Mouse (Mus musculus) embryo, embryonic 9.5 days (tissue): ENCODE data around the gene Nell2.

Source experiments
- DNase-seq: peaks from one replicate; pipeline ENCODE4 v3.0.0-alpha.2; 2017; ENCODE audit errors: extremely low spot score

Gene Nell2

DNA sequence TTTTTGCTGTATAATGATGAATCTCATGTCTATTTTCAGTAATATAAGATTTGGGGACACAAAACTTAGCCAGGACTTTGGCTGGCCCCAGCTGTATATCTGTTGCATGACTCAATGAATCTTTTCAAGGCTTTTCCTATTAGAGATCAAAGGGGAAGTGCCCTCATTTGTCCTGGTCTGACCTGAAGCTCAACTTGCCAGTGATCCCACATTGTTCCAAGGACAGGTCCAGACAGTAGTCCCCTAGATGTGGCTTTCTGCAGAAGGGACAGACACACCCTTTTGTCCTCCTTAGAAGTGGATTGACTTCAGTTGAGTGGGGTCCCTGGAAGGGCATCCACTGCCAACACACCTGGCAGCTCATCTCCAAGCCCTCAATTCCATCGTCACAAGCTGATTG is 173.6 kb downstream of the Nell2 start:
- DNase-seq = no peak

DNA sequence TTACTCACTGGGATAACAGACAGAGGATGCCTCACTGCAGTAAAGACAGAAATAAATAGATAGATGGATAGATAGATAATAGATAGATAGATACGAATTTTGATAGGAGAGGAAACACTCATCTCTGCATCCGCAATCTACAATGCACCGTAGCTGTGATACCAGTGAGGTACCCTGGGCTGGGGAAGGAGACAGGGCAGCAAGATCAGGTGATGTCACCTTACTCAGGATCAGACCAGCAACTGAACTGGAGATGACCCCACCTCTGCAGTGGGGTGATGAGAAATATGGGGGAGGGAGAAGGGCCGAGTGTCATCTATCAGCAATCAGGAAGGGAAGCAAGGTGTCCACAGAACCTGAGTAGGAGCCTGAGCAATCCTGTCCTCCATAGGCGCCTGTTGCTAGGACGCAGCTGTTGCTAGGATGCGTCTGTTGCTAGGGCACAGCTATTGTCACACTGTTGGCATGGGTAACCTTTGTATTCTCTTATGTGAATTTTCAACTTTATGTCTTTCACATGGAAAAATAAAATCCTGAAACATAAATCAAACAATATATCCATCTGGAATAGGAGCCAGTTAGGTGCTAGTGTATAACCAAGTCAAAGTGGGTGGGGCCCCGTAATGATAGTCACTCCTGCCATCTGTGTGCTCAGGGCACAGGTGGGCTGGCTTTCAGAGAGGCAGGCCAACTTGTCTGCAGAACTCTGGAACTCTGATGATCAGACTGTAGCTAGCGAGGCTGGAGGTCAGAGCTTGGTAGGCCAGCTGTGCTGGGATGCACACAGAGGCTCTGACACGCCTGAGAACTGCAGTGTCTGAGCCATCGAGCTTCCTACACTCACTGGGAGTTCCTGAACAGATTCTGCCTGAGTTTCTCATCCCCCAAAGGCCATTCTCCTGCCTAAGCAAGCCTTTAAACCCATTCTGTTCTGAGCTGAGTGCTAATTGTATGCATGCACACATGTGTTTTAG is 193.7 kb downstream of the Nell2 start:
- peak; percentile 2 for DNase-seq

DNA sequence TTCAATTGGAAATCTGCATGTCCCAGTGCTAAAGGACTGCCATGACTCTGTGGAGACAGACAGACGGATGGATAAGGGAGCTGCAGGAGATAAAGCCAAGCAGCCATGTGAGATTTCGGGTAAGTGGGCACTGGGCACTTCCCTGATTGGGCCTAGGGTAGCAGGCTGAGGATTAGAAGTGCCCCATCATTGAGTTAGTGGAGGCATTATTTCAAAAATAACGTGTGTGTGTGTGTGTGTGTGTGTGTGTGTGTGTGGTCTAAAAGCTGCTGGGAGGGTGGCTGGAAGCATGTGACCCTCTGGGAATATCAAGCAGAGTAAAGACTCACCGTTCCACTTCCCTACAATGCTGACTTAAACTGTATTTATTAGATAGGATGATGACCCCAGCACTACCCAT is 195.1 kb downstream of the Nell2 start:
- DNase-seq = no peak

DNA sequence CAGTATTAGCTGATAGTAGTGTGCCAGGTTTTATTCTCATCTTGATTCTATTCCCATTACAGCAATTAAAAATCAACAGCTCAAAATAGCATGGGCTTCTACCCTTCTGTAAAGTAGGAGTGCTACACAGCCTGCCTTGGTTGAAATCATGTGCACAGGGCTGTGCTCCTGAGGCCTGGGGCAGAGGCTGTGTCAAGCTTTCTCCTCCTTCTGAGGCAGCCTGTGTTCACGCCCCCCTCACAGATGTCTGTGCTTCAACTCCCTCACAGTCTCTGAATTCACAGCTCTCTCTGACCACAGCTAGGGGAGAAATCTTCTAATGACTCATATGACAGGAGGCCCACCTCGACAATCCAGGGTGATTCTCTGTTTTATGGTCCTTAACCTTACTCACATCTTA is 197.4 kb downstream of the Nell2 start:
- no peak for DNase-seq

DNA sequence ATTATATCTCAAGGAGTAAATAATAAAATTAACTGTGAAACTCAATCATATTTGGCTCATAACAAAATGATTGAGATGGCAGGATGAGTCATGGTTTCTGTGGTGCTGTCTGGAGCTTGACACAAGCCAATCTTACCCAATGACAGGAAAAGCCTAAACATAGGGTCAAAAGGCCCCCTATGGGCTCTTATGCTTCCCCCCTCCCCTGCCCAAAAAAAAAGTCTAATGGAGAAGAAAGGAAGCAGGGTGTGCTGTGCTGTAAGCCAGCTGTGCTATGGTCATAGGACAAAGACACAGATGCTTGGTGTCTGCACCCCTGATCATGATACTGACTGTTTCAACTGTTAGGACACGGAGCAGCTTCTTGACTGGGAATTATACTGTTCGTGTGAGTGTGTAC is 205.6 kb downstream of the Nell2 start:
- no peak for DNase-seq

DNA sequence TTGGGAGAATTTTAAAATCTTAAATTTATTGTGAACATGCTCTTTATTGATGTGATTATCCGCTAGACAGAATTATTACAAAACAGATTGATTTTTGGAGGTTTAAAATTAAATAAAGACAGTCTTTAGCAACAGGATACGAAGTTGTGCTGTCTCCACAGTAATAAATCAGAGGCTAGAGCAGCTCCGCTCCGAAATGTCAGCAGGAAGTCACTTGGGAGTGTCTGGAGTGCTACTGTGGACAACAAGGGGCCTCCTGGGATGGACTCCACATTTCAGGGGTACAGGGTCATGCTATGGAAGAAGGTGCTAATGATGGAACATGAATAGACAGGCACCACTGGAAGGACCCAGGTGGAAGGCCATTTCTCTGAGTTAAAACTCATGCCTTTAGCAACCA is 211.7 kb downstream of the Nell2 start:
- no peak for DNase-seq

DNA sequence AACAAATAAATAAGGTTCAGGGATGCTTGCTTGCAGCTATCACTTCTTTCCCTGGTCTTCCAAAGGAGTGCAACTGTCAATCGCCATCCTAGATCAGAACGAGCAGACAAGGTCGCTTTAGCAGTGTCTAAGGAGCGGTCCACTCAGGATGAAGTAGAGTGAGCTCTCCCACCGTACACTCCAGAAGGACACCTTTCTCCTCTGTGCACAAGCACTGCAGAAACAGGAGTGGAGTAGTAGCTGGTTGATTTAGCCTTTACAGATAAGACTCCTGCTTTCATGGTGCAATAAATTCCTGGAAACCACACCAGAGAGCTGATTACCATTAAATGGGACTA is 213.6 kb downstream of the Nell2 start:
- DNase-seq = no peak

DNA sequence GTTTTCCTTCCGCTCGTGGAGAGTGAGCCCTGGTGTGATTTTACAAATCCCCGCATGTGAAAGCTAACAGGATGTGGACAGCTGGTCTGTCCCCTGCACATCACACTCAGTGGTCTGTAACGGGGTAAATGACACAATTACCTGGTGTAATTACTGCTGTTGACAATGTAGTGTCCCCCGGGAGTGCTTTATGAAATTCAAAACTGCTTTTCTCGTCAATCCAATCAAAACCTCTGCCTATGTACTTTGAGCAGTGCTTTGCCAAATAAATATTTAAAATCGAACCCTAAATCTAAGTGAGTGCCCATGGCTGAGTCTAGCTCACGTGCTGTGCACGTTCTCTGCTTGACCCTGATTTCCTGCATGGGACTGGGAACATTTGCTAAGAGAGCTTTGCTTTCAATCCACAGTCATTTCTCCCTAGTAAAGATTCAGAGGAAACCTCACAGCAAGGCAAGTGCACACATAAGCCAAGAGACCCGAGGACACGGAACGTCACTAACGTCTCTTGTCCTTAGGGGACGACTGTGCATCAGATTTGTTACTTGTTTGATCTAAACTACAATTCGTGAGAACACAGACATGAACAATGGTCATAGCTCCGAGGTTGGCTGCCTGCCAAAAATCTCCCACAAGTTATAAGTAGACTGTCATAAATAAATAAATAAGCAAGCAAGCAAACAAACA is 214.1 kb downstream of the Nell2 start:
- DNase-seq = no peak

DNA sequence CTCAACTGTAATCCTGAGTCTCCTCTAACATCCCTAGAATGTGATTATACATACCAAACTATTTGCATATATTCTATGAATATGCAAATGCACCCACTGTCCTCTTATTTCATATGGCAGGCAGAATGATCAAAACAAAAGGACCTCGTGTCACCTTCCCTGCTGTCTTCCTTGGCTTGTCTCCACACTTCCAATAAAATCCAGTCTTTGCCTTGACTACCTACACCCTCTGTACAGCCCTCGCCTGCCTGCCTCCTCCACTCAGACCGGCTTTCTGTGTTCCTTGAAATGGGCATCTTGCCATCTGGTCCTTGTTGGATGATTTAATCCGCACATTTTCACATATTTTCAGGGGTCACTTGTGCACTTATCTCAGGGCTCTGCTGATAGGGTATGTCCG is 215.1 kb downstream of the Nell2 start:
- no peak for DNase-seq

DNA sequence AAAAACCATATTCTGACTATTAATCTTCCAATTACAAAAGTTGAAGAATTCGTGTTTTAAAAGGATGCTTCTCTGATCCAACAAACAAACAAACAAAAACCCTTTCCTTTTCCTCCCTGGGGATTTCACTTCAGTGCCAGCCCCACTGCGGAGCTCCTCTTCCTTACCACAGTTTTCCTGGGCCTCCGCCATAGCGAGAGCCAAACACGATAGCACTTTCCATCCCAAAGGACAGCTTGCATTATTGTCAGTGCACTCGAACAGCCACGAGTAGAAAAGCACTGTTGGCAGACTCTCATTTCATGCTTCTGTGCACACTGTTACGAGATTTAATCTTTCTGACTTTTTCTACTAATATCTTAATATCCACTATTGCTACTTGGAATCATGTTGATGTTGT is 224.3 kb downstream of the Nell2 start:
- no peak for DNase-seq

DNA sequence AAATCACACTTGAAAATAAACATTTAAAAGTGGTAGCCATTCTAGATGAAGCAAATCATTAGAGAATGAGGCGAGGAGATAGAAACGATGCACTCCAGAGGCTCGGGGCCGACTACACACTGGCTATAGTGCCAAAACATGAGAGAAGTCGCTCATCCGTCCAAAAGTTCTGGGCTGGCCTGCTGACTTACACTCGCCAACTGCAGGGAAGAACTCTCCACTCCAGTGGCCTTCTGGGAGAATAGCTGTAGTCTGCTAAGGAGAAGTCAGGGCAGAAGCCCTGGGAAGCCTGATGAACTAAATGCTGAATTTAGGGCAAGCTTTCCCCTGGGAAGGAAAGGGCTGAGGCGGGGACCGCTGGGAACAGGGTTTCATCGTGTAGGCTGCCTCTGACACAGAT is 231.8 kb downstream of the Nell2 start:
- no peak for DNase-seq

DNA sequence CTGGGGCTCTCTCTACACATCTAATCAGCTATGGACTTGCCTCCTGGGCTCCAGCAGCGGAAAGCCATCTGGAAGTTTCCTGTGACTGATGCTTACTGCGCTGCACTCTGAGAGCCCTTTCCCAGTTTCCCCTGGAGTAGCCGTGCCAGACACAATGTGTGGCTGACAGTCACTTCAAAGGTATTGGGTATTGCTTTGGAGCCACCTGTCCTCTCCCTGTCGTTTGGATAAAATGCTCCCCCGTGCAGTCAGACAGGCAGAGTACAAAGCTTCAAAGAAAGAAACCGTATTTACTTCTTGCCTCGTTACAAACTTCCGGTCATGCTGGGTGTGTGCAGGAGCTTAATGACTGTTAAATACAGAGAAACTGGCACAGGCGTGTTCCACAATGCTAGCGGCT is 239.3 kb downstream of the Nell2 start:
- no peak for DNase-seq

DNA sequence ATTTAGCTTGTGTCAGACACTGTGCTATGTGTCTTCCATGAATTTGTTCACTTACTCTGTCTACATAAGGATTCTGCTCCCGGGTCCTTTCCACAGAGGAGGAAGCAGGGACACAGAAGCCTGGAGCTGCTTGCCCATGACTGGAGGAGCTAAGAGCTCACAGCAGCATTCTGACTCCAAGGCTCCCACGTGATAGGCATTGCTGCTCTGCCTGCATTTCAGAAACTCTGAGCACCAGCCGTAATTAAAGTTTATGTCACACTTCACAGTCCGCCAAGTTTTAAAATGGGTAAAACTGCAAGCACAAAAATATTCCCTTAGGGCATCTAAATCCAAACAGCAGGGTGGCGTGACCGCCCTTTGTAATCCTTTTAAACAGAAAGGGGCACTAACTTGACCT is 243.2 kb downstream of the Nell2 start:
- DNase-seq = no peak

DNA sequence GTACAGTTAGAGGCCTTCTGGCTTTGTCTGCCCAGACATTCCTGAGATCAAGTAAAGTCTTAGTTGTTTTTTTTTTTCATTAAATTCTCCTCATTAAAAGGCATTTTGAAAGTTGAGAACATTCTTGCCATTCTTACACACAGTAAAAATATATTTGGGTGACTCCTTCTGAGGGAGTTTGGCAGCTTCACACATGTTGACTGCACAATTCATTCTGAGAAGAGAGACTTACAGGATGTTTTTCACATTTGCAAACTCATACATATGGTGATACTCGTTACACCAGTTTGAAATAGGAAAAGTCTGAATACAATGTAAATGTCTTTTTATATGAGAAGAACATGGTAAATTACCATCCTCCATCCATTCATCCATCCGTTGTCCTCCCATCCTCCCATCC is 247.4 kb downstream of the Nell2 start:
- no peak for DNase-seq

DNA sequence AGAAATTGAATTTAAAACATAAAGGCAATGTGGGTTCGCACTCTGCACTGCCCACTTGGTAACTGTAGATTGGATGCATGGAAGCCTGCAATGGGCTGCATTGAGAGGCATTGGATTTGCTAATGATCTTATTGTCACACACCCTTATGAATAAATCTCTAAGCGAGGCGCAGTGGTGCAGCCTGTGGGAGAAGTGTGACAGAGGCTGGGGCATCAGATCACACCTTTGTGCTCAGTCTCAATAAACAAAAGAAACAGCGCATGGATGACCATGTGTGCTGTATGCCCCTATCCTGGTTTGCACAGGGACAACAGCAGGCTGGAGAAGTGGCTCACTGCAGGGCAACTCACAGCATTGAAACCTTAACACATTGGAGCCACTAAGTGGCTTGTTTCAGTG is 250.4 kb downstream of the Nell2 start:
- no peak for DNase-seq

DNA sequence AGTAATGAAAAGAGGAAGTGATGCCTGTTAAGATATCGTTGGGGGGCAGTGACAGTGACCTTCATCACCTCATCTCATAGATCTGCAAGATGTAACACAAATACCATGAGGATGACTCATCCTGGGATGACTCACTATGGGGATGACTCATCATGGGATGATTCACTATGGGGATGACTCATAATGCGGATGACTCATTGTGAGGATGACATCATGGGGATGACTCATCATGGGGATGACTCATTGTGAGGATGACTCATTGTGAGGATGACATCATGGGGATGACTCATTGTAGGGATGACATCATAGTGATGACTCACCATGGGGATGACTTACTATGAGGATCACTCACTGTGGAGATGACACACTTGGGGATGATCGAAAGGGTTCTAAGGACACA is 251.8 kb downstream of the Nell2 start:
- no peak for DNase-seq

DNA sequence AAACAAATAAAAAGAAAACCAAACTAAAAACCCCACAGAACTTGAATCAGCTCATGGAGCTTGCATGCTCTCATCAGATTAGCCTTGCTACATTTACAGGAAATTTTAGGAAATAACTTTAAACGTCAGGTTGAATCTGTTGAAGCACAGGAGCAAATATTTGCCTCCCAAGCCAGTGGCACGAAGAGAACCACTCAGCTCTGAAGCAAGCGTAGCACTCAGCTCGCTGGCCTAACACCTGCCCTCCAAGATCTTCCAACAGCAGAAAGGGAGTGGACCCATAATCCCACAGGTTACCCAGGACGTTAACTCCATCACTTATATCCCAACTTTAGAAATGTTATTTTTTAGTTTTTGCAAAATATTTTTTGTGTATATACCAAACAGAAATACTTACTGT is 252.8 kb downstream of the Nell2 start:
- DNase-seq = no peak

DNA sequence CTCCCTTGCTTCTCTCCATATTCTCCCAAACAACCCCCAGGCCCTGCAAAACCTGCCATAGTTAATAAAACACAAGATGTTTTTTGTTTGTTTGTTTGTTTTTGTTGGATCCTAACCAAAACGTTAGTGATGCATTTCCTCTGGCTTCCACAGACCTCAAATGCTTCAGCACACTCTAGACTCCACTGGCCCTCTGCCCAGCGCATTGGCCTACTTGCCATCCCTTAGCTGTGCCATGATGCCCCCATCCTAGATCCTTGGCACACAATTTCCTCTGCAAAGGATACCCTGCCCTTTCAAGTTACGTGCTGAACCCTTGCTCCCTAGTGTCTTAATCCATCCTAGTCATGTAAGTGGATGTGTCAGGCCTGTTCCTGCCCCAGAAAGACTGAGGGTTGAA is 255.1 kb downstream of the Nell2 start:
- no peak for DNase-seq

DNA sequence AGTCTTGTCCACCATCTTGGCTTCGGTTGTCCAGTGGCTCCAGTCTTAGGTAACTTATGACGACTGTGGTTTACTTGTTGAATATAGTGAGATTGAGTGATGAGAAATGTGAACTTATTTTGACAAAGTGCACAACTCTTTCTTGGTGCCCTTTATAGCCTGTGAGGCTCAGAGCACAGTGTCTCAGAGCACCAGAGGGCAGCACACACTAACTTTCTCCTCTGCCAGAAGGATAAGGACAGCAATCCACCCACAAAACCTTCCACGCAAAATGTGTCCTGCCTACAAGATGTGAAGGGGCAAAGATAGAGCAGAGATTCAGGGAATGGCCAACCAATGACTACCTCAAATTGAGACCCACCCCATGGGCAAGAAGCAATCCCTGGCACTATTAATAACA is 256.2 kb downstream of the Nell2 start:
- DNase-seq = no peak

DNA sequence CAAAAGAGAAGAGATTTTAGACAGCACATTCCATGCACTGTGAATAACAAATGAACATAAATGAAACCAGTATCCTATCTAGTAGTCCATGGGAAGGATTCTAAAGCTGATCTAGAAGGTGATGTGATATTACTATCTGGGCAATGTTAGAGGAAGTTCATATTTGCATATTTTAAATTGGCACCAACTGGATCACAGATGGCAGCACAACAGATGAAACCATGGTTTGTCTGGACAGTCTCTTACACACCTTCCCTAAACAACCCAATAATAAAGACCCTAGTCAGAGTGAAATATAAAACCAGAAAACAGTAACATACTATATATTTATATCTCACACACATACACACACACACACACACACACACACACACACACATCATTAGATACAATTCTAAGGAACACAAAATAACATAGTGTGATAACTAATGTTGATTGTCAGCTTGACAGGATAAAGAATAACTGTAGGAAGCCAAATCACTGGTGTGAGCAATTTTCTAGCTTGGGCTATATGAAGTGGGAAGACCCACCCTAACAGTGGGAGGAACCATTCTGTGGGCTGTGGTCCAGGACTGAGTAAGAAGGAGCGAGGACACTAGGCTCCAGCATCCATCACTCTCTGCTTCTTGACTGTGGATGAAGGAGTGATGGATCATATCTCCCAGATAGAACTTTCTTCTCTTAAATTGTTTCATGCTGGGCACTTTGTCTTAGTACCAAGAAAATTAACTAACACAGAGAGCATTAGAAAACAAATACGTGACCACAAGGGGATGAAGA is 268.5 kb downstream of the Nell2 start:
- DNase-seq = no peak

DNA sequence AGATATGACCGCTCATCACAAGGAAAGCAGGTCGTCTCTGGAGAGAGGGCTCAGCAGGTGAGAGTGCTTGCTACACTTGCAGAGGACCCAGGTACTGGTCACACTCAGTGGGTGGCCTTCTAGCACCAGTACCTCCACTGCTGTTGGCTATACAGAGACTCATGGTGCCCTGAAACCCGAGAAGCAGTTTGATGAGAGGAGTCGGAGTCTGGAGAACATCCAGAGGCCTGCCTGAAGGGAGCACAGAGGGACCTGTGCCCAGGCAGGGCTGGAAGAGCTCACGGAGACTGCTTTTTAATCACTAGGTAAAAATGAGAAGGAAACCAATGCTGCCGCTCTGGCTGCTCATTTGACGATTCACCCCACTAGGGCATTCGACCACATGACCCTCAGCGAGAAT is 271.2 kb downstream of the Nell2 start:
- no peak for DNase-seq

DNA sequence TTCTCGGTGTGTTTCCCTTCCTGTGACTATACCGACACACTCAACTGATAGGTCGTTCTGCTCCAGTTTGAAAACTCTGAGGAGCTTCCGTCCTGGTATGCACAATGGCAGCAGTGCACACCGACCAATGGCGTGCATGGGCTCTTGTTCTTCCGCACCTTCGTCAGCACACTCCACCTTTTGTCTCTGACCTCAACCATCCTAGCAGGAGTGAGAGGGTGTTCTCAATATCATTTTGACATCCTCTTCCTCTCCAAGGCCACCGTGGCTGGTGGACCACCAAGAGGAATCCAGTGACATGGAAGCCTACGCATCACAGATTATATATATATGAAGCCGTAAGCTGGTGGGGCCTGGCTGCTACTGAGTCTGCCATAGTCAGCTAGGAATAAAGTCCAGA is 282.8 kb downstream of the Nell2 start:
- no peak for DNase-seq

DNA sequence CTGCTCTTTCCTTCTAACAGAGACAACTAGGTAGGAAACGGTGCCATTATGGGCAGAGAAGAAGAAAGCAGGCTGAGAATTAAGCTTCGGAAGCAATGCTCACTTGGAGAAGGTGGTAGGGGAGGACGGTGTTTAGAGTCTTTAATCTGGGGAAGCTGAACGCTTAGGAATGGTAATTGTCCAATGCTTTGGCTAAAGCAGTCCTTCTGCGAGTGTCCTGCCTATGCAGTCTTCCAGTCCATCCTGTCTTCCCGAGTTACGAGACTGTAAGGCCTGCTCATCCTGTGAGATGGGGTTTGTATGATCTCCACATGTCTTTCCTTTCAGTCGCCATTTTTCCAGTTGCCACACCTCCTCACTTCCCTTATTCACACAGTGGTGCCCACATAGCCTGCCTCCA is 284.5 kb downstream of the Nell2 start:
- no peak for DNase-seq
